Mouse (Mus musculus): ENCODE measurements around the gene Ms4a7. TPM values are rescaled to one million over a fixed set of nuclear protein-coding genes. Genes with fewer than 3 reads are reported as not detected.

The Ms4a7 gene
- polyA plus RNA-seq (2015; fragmentation: Nextera tagmentation; extraction: Ambion mirVana), result 3.2 and 3.8 TPM in 2 replicates

GRCm38 (mm10) chr19:11335932-11336331 lies at the start of gene Ms4a7:
Gene Ms4a7, minus strand, starts transcription at chr19:11336146.
- Histone ChIP-seq H3K36me3 (no peaks in the 10 kb centered on the region), H3K4me3 (no peak within 1 kb of the TSS), H3K4me1 (replicated peaks) (no peaks in the 10 kb centered on the region), H3K9ac (no peak within 1 kb of the TSS), H3K27me3 (no peaks in the 10 kb centered on the region), H3K27ac (no peak within 1 kb of the TSS), H3K9me3 (no peaks in the 10 kb centered on the region), H3K4me2 (no peak within 1 kb of the TSS)
- 88% methylated on average over 6 of the region's 6 CpGs for WGBS
- no peak for ATAC-seq (ENCODE audit: low FRiP score)

DNA sequence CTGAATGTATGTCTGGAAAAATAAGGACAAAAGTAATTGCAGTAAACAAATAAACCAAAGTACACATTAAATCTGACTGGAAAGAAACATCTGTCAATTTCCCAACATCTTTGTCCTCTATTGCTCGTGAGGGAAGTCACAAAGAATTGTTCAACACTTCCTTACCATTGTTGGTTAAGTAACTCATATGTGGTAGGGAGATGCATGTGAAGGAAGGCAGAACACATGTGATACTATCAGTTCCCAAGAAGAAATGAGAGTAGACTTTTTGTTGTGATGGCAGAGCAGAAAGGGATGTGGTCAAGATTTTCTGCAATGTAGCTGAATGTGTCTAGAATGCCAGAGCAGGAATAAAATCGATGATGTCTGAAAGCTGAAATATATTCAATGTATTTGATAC lies 40.5 kb upstream of the Ms4a7 start:
- ATAC-seq (ENCODE audit: low FRiP score), result no peak
- Histone ChIP-seq H3K4me3 (no peak overlapping the region), H3K27ac (no peak overlapping the region), H3K4me1 (replicated peaks) (no peaks in the 10 kb centered on the region), H3K9ac (no peak overlapping the region), H3K27me3 (no peaks in the 10 kb centered on the region), H3K9me3 (no peaks in the 10 kb centered on the region), H3K4me2 (no peak overlapping the region), H3K36me3 (no peaks in the 10 kb centered on the region)
- 84% methylated on average over 2 of the region's 2 CpGs for WGBS

GRCm38 (mm10) chr19:11375273-11375672 lies 39.3 kb upstream of the Ms4a7 start, which contains the start of gene Ms4a4a:
Gene Ms4a4a, plus strand, starts transcription at chr19:11375523.
- no peak within 1 kb of the TSS for H3K27ac ChIP-seq
- no peaks in the 10 kb centered on the region for H3K9me3 ChIP-seq
- H3K27me3 ChIP-seq, result no peaks in the 10 kb centered on the region
- no peak within 1 kb of the TSS for H3K4me3 ChIP-seq
- WGBS, result 86% methylated on average over 2 of the region's 2 CpGs
- no peaks in the 10 kb centered on the region for H3K36me3 ChIP-seq
- no peak within 1 kb of the TSS for H3K4me2 ChIP-seq
- no peaks in the 10 kb centered on the region for H3K4me1 ChIP-seq (replicated peaks)
- ATAC-seq (ENCODE audit: low FRiP score), result no peak
- H3K9ac ChIP-seq, result no peak within 1 kb of the TSS

DNA sequence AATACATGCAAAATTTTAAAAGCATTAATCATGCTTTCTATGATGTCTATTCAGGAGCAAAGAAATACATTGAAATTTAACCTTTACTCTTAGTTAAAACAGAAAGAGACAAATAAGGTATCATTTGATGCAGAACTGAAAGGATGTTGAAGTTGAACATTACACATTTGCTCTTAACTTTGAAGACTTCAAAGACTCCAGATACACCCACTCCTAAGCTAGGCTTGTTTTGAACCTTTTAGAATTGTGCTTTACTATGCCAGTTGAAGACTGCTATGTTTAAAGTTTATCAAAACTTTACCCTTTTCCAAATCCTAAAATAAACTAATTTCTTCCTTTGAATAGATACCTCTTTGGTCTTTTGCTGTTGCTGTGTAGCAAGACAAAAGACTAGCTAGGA lies 35.2 kb upstream of the Ms4a7 start:
- Histone ChIP-seq H3K9me3 (no peaks in the 10 kb centered on the region), H3K4me3 (no peak overlapping the region), H3K4me1 (replicated peaks) (no peaks in the 10 kb centered on the region), H3K27me3 (no peaks in the 10 kb centered on the region), H3K27ac (no peak overlapping the region), H3K9ac (no peak overlapping the region), H3K36me3 (no peaks in the 10 kb centered on the region), H3K4me2 (no peak overlapping the region)
- ATAC-seq (ENCODE audit: low FRiP score), result no peak

DNA sequence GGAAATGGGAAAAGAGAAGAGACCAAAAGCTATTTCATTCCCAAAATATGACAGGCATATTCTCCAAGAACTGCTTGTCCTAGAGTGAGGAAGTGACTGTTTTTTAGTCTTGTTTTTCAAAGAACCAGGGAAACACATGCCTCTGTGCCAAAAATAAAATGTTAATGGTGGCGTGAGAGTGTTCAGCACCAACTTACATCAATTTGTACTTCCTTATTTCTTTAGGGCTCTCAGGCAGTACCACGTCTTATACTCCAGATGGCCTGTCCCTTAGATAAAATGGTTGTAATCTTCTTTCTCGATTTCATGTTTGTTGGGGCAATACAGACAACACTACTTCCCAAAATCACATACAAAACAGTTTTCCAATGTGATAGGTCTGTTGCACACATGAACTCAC lies 32.4 kb upstream of the Ms4a7 start:
- Histone ChIP-seq H3K27me3 (no peaks in the 10 kb centered on the region), H3K9me3 (no peaks in the 10 kb centered on the region), H3K4me2 (no peak overlapping the region), H3K4me3 (no peak overlapping the region), H3K9ac (no peak overlapping the region), H3K4me1 (replicated peaks) (no peaks in the 10 kb centered on the region), H3K36me3 (no peaks in the 10 kb centered on the region), H3K27ac (no peak overlapping the region)
- 85% methylated on average over 3 of the region's 3 CpGs for WGBS
- ATAC-seq (ENCODE audit: low FRiP score), result no peak

- no peaks in the 10 kb centered on the region for H3K36me3 ChIP-seq
- H3K4me2 ChIP-seq, result no peak overlapping the region
- ATAC-seq (ENCODE audit: low FRiP score), result no peak
- H3K4me3 ChIP-seq, result no peak overlapping the region
- no peak overlapping the region for H3K27ac ChIP-seq
- H3K4me1 ChIP-seq (replicated peaks), result no peaks in the 10 kb centered on the region
- no peaks in the 10 kb centered on the region for H3K27me3 ChIP-seq
- no peaks in the 10 kb centered on the region for H3K9me3 ChIP-seq
- no peak overlapping the region for H3K9ac ChIP-seq
Measured at GRCm38 (mm10) chr19:11362002-11362401, 26.1 kb upstream of the Ms4a7 start.

GRCm38 (mm10) chr19:11360106-11360505 lies 24.2 kb upstream of the Ms4a7 start:
- no peaks in the 10 kb centered on the region for H3K4me1 ChIP-seq (replicated peaks)
- no peak overlapping the region for H3K4me2 ChIP-seq
- WGBS, result 70% methylated on average over 3 of the region's 3 CpGs
- no peak for ATAC-seq (ENCODE audit: low FRiP score)
- no peaks in the 10 kb centered on the region for H3K27me3 ChIP-seq
- H3K9me3 ChIP-seq, result no peaks in the 10 kb centered on the region
- no peak overlapping the region for H3K27ac ChIP-seq
- H3K4me3 ChIP-seq, result no peak overlapping the region
- H3K9ac ChIP-seq, result no peak overlapping the region
- no peaks in the 10 kb centered on the region for H3K36me3 ChIP-seq

DNA sequence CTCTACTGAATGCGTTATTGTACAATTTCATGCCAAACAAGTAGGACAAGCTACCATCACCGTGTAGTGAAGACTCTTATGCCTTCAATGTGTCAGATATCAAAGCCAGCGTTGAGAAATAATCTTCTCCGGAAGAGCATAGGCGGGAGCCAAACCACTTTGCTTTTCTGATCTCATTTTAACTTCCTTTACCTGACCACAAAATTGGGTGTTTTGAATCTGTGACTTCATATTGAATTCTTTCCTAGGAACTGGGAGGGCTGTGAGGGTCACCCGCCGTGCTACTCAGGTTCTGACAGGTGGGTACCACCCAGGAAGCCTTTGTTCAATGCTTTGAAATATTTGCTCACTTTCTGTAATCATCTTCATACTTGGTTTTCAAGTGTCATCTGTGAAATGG lies 19.8 kb upstream of the Ms4a7 start:
- H3K4me2 ChIP-seq, result no peak overlapping the region
- no peaks in the 10 kb centered on the region for H3K4me1 ChIP-seq (replicated peaks)
- H3K36me3 ChIP-seq, result no peaks in the 10 kb centered on the region
- no peak overlapping the region for H3K9ac ChIP-seq
- H3K27me3 ChIP-seq, result no peaks in the 10 kb centered on the region
- H3K9me3 ChIP-seq, result no peaks in the 10 kb centered on the region
- H3K27ac ChIP-seq, result no peak overlapping the region
- 87% methylated on average over 7 of the region's 7 CpGs for WGBS
- ATAC-seq (ENCODE audit: low FRiP score), result no peak
- H3K4me3 ChIP-seq, result no peak overlapping the region

- ATAC-seq (ENCODE audit: low FRiP score), result no peak
- Histone ChIP-seq H3K4me1 (replicated peaks) (no peaks in the 10 kb centered on the region), H3K36me3 (no peaks in the 10 kb centered on the region), H3K4me2 (no peak overlapping the region), H3K9ac (no peak overlapping the region), H3K9me3 (no peaks in the 10 kb centered on the region), H3K27me3 (no peaks in the 10 kb centered on the region), H3K4me3 (no peak overlapping the region), H3K27ac (no peak overlapping the region)
- 57% methylated on average over 3 of the region's 3 CpGs for WGBS
Measured at GRCm38 (mm10) chr19:11351878-11352277, 15.9 kb upstream of the Ms4a7 start.

GRCm38 (mm10) chr19:11349698-11350481 lies 13.9 kb upstream of the Ms4a7 start:
- WGBS, result 63% methylated on average over 7 of the region's 7 CpGs

GRCm38 (mm10) chr19:11343992-11344391 lies 8.0 kb upstream of the Ms4a7 start:
- H3K4me3 ChIP-seq, result no peak overlapping the region
- no peak overlapping the region for H3K4me2 ChIP-seq
- H3K36me3 ChIP-seq, result no peaks in the 10 kb centered on the region
- no peak overlapping the region for H3K9ac ChIP-seq
- no peak for ATAC-seq (ENCODE audit: low FRiP score)
- no peaks in the 10 kb centered on the region for H3K27me3 ChIP-seq
- no peaks in the 10 kb centered on the region for H3K9me3 ChIP-seq
- H3K4me1 ChIP-seq (replicated peaks), result no peaks in the 10 kb centered on the region
- no peak overlapping the region for H3K27ac ChIP-seq

More at GRCm38 (mm10) chr19:11349698-11350481, 13.9 kb upstream of the Ms4a7 start:
- no peak overlapping the region for H3K9ac ChIP-seq
- H3K4me2 ChIP-seq, result no peak overlapping the region
- no peak overlapping the region for H3K27ac ChIP-seq
- no peak for ATAC-seq (ENCODE audit: low FRiP score)
- no peaks in the 10 kb centered on the region for H3K27me3 ChIP-seq
- H3K9me3 ChIP-seq, result no peaks in the 10 kb centered on the region
- no peaks in the 10 kb centered on the region for H3K4me1 ChIP-seq (replicated peaks)
- H3K36me3 ChIP-seq, result no peaks in the 10 kb centered on the region
- H3K4me3 ChIP-seq, result no peak overlapping the region

DNA sequence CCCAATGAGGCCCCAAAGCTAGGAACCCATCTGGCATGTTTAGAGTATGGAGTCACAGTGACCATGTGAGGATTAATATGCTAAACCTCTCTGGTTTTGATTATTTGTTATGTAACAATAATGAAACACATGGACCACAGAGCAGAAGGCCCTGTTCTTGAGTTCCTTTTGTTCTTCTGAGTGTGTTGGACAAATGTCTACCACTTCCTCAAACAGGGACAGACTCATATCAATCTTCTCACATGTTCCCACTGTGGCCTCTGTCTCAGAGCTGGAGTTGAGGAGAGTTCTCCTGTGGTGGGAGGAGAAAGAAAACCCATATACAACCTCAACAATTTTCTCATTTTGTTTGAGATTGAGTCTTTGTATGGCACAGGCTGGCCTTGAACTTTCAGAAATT lies 7.2 kb upstream of the Ms4a7 start:
- no peak overlapping the region for H3K9ac ChIP-seq
- H3K27ac ChIP-seq, result no peak overlapping the region
- no peak for ATAC-seq (ENCODE audit: low FRiP score)
- no peaks in the 10 kb centered on the region for H3K36me3 ChIP-seq
- no peaks in the 10 kb centered on the region for H3K27me3 ChIP-seq
- no peaks in the 10 kb centered on the region for H3K4me1 ChIP-seq (replicated peaks)
- H3K4me3 ChIP-seq, result no peak overlapping the region
- no peaks in the 10 kb centered on the region for H3K9me3 ChIP-seq
- H3K4me2 ChIP-seq, result no peak overlapping the region

DNA sequence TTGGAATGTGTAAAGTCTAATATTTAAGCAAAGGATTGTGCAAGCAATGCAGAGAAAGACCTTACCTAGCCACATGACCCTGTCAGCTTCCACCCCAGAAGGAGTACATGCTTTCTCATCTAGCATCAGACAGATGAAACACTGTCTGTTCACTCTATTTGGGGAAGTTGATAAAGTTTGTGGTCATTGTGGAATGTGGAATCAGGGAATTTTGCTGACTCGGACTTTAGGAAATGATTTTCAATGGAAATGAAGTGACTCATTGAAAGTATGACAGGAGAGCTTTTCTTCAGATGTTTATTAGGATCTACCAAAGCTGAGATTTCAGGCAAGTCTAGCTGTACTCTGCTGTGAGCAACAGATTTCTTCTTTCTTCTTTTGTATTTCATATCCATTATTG lies 14.8 kb downstream of the Ms4a7 start:
- Histone ChIP-seq H3K4me3 (no peak overlapping the region), H3K27ac (no peak overlapping the region), H3K4me2 (no peak overlapping the region), H3K36me3 (no peaks in the 10 kb centered on the region), H3K27me3 (no peaks in the 10 kb centered on the region), H3K4me1 (replicated peaks) (no peaks in the 10 kb centered on the region), H3K9ac (no peak overlapping the region), H3K9me3 (no peaks in the 10 kb centered on the region)
- ATAC-seq (ENCODE audit: low FRiP score), result no peak
- WGBS, result 76% methylated on average over 1 of the region's 1 CpGs

All from hindbrain, embryonic 13.5 days (tissue).